Mouse (Mus musculus): ENCODE measurements at regions not wholly inside any gene's neighbourhood (a gene's known extent, or its start where the extent isn't known, plus 50 kb on each side); places are given as distances from the start of the nearest gene placed in this dataset.

DNA sequence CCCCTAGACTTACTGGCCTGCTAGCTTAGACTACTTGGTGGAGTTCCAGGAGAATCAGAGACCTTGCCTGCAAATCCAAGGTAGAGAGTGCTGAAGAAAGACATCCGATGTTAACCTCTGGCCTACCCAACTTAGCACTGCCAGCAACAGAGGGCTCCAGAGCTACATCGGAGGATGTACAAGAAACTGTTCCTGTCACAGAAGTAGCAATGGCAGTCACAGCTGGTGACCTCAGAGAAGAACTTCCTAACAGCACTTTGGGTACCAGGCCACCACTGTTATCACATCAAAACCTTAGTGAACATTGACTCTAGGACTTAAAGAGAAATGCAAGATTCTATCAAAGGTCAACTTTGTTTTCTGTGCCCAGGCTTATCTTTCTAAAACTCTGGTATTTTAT, 180.0 kb downstream of the Sox4 start:
- TF ChIP-seq MYC (IDR thresholded peaks at IDR 0.05; ENCODE audit: low read depth, low read length) (no peak), RCOR1 (IDR thresholded peaks at IDR 0.05; ENCODE audit: low read depth, low read length) (no peak), ELF1 (IDR thresholded peaks at IDR 0.05; ENCODE audit: low read depth, low read length) (no peak), TAL1 (IDR thresholded peaks at IDR 0.05; ENCODE audit: low read length) (no peak), KAT2A (conservative IDR thresholded peaks at IDR 0.05; ENCODE audit: low read depth, low read length) (no peak), HCFC1 (IDR thresholded peaks at IDR 0.05; ENCODE audit: low read depth, low read length) (no peak), POLR2A (IDR thresholded peaks at IDR 0.05; ENCODE audit: control insufficient read depth in 1 of 2, insufficient read depth in 1 of 2, low read depth in 1 of 2, low read length in 2 of 2, poor library complexity in 1 of 2) (no peak), MXI1 (IDR thresholded peaks at IDR 0.05; ENCODE audit: low read depth, low read length) (no peak), CHD2 (IDR thresholded peaks at IDR 0.05; ENCODE audit: low read length) (no peak), SMC3 (IDR thresholded peaks at IDR 0.05; ENCODE audit: low read depth, low read length) (no peak), ZC3H11A (IDR thresholded peaks at IDR 0.05; ENCODE audit: low read depth, low read length) (no peak), CTCF (IDR thresholded peaks at IDR 0.05 in 2 of 3, conservative IDR thresholded peaks at IDR 0.05 in 1 of 3; ENCODE audit: control insufficient read depth in 1 of 3, insufficient read depth in 1 of 3, low read depth in 2 of 3, low read length in 3 of 3, poor library complexity in 1 of 3, severe bottlenecking in 1 of 3) (no peak)

Data from MEL (cell line).